Mouse (Mus musculus): ENCODE results near the gene Pdpk1. TPM values are rescaled to one million over a fixed set of nuclear protein-coding genes. Genes with fewer than 3 reads are reported as not detected.

Pdpk1 gene
- polyA plus RNA-seq (2012; rRNA removed): 8.0 and 9.4 TPM in 2 replicates

GRCm38 (mm10) chr17:24150824-24151223 lies at the start of gene Pdpk1:
TSS of gene Pdpk1 (minus strand) at chr17:24150924.

DNA sequence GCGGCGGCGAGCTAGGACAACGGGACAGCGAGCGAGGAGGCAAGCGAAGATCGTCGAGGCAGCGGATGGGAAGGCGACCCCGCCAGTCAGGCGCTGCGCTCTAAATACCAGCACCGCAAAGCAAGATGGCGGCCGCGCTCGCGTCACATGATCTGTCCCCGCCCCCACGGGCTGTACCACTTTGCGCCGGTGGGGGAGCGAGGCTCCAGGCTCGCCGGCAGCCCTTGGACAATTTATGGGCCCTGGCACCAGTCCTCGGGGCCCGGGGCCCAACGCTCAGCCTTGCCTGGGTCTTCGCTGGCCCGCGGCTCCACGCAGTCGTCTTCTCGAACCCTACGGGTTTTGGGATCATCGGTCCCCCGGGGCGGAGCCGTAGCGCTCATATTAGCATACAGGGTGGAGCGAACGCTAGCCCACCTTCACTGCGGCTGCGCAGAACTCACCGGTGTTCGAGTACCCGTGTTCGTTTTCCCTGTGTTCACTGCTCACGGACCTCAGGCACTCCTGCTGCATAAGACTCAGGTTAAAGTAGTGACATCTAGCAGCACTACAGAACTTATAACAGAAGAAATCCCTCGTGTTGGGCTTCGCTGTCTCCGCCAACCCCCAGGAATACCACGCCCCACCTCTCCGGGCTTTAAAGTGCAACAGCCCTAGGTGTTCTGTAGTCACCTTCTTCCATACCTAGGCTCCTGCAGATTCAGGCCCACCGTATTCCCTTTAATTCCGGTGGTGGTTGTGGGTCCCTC lies 18.8 kb upstream of the Pdpk1 start, which contains the start of gene Atp6v0c:
Gene Atp6v0c, minus strand, starts transcription at position 386 of the 749 bp plus-strand sequence.

DNA sequence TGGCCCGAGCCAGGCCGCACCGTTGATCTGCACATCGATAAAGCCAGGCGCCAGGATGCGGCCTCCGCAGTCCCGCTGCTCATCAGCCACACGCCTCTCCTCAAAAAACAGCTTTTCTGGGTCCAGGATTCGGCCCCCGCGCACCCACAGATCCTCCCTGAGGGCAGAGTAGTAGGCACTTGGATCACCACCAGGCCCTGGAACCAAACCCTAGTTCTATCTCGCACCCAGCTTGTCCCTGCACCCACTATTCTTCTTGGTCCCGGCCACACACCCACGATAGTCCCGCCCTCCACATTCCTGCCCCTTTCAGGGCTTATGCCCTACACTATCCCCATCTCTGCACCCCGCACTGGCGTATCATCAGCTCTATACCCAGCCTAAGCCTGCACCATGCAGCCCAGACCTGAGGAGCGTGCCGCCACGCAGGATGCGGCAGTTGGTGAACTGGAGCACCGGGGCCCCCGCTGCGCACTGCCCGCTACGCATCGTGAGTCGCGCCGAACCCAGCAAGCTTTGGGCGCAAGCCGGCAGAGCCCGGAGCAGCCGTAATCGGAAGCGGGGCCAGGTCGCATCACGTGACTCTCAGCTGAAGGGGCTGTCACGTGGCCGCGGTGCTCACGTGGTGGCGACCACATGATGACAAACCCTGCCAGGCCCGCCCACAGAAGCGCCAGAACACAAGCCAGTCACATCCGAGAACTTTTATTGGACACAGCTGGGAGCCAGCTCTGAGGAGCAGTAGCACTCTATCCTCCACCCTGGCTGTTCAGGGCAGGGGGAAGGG lies 12.6 kb upstream of the Pdpk1 start, which contains the start of gene Amdhd2:
Gene Amdhd2, minus strand, starts transcription at position 591 of the 787 bp plus-strand sequence.

GRCm38 (mm10) chr17:24072919-24073696 lies 77.6 kb downstream of the Pdpk1 start, which contains the start of gene Kctd5:
TSS of gene Kctd5 (minus strand) at chr17:24073485.

DNA sequence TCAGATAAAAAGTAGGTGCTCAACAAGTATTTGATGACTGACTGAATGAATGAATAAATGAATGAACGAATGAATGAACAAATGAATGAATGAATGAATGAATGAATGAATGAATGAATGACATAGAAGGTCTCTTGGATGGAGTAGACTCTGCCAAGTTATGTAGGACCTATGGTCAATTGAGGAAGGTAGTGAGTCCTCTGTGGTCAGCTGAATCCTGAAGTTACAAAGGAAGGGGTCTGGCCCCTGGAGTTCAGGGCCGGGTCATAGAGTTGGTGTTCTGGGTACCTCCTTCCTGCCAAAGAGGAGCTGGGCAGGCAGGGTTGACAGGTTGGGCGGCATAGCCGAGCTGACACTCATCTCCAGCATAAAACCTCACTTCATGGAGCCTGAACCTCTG lies 112.9 kb downstream of the Pdpk1 start, which contains the start of gene Prss27:
Gene Prss27, plus strand, starts transcription at position 301 of the 400 bp plus-strand sequence.

Other genes with a start within 250 kb of the Pdpk1 start
- gene Dcpp3, start 233.5 kb downstream of the Pdpk1 start, polyA plus RNA-seq (2012; rRNA removed): not detected in 2 replicates
- gene Sbp, start 209.3 kb downstream of the Pdpk1 start, polyA plus RNA-seq (2012; rRNA removed): not detected in 2 replicates
- gene Sbpl, start 195.7 kb downstream of the Pdpk1 start, polyA plus RNA-seq (2012; rRNA removed): not detected in 2 replicates
- 0.14 and 0.16 TPM in 2 replicates for gene Prss30, start 170.4 kb downstream of the Pdpk1 start, polyA plus RNA-seq (2012; rRNA removed)
- gene Prss22, start 152.8 kb downstream of the Pdpk1 start, polyA plus RNA-seq (2012; rRNA removed): not detected in 2 replicates
- not detected in 2 replicates for gene Prss27, start 112.8 kb downstream of the Pdpk1 start, polyA plus RNA-seq (2012; rRNA removed)
- gene Kctd5, start 77.4 kb downstream of the Pdpk1 start, polyA plus RNA-seq (2012; rRNA removed): 7.4 and 7.8 TPM in 2 replicates
- gene Amdhd2, start 12.8 kb upstream of the Pdpk1 start, polyA plus RNA-seq (2012; rRNA removed): 12.7 and 13.7 TPM in 2 replicates
- gene Atp6v0c, start 18.8 kb upstream of the Pdpk1 start, polyA plus RNA-seq (2012; rRNA removed): 277 and 289 TPM in 2 replicates
- 13.3 and 13.9 TPM in 2 replicates for gene Tbc1d24, start 54.6 kb upstream of the Pdpk1 start, polyA plus RNA-seq (2012; rRNA removed)
- 0.30 and 0.37 TPM in 2 replicates for gene Ntn3, start 58.6 kb upstream of the Pdpk1 start, polyA plus RNA-seq (2012; rRNA removed)
- 13.1 and 15.0 TPM in 2 replicates for gene Tedc2, start 69.9 kb upstream of the Pdpk1 start, polyA plus RNA-seq (2012; rRNA removed)
- 17.5 and 18.2 TPM in 2 replicates for gene Ccnf, start 100.6 kb upstream of the Pdpk1 start, polyA plus RNA-seq (2012; rRNA removed)
- not detected in 2 replicates for gene Abca17, start 200.1 kb upstream of the Pdpk1 start, polyA plus RNA-seq (2012; rRNA removed)
- gene Abca3, start 201.0 kb upstream of the Pdpk1 start, polyA plus RNA-seq (2012; rRNA removed): 9.4 and 10.9 TPM in 2 replicates

Measured in liver, embryonic 18 days (tissue).